Mouse (Mus musculus): ENCODE data around the gene Ncl.

DNA sequence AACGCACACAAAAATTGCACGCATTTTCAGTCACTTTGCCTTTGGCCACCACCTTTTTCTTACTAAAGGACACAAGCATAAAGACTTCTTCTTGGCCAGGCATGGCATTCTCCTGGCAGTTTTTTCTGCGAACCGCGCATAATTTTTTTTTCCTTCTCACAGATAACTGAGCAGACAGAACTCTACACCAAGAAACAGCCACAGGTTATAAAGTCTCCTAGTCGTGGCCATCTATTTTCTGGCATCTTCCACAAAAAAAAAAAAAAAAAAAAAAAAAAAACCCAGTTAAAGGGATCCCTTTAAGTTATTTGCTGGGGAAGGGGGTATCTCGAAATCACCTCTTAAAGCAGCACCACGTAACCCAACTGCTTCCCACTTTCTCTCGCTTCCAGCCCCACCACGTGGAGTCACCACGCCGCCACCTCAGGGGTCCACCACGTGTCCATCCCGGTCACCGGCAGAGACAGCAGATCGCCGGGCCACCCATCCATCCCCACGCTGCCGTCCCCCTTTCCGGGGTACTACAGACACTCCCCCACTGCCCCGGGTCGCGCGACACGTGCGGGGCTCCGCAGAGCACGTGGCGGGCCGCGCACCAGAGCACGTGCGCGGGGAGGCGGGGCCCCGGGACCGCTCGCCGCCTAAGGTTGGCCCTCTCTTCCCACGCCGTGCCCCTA is 833 bp downstream of the Ncl start:
- TF ChIP-seq CTCF (IDR thresholded peaks at IDR 0.05) (no peak), EP300 (IDR thresholded peaks at IDR 0.05) (no peak)
